Mouse (Mus musculus) layer of hippocampus, adult 9-11 months (tissue): Measurements from ENCODE around the gene Hoxa6.

ENCODE experiments used
- DNase-seq: peaks from one replicate; pipeline ENCODE4 v3.0.0; 2022

Gene Hoxa6

DNA sequence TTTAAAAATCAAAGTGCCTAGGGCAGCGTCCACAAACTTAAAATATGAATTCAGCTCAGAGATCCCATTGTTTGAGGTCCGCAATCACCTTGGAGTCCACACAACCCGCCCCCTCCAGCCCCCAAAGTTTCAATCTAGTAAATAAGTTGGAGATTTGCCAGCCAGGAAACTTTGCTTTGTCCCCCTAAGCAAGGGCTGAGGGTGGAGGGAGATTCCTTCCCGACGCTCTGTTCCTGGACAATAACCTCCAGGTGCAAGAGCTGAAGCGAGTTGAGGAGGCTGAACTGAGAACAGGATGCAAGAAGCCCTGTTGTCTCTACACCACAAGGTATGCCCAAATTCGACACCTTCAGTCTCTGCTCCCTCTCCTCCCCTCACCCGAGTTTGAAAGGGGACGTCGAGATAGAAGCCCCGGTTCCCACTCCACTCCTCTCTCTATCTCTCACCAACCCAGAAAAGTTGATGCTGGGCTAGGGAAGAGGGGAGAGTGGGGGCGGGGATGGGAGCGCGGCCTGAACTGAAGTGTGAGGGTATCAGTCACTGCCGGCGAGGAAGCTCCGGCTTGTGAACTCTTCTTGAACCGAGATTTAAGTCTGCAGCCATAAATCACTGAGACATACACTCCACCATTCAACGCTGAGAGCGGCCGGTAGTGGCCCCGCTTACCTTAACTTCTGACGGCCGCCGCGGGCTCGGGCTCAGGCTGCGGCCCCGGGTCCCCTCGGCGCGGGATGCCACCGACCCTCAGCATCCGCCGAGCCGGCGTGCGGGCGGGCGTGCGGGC is 33.4 kb downstream of the Hoxa6 start:
- DNase-seq, result no peak

DNA sequence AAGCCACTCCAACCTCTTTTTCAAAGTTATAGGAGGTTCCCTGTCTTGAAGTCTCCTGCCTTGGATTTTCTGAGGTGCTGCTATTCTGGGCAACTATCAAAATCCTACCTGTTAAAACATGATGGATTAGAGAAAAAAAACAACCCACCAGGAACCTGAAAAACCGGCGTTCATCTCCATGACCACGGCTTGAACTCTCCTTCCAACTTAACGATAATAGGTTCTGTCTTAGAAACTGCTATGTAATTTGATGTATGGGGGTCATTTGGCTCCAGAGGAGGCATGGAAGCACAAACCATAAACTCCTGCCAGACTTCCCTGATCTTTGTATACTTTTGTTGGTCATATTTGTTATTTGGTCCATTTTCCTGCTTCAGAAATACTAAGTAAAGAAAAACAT is 34.9 kb downstream of the Hoxa6 start:
- DNase-seq, result no peak

GRCm38 (mm10) chr6:52172501-52172900 is 36.0 kb downstream of the Hoxa6 start:
- DNase-seq, result no peak

GRCm38 (mm10) chr6:52171938-52172337 is 36.6 kb downstream of the Hoxa6 start:
- DNase-seq, result no peak

DNA sequence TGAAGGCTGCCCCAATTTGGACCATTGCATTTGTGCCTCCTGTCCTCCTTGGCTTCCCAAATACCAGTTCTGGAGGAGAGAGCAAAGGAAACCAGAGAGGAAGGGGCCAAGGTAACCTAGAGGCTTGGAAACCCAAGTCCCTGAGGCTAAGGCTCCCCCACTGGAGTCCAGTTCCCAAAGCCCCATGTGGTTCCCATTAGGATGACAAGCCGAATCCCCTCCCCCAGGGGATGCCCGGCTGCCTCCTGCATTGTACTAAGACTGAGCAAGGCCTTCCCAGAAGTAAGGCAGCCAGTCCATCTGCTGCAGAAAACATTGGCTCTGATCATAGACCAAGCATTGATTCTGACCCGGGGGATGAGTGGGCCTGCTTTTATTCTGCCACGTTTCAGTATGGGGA is 37.2 kb downstream of the Hoxa6 start:
- no peak for DNase-seq

- no peak for DNase-seq
These were observed 37.7 kb downstream of the Hoxa6 start for GRCm38 (mm10) chr6:52170898-52171223.

DNA sequence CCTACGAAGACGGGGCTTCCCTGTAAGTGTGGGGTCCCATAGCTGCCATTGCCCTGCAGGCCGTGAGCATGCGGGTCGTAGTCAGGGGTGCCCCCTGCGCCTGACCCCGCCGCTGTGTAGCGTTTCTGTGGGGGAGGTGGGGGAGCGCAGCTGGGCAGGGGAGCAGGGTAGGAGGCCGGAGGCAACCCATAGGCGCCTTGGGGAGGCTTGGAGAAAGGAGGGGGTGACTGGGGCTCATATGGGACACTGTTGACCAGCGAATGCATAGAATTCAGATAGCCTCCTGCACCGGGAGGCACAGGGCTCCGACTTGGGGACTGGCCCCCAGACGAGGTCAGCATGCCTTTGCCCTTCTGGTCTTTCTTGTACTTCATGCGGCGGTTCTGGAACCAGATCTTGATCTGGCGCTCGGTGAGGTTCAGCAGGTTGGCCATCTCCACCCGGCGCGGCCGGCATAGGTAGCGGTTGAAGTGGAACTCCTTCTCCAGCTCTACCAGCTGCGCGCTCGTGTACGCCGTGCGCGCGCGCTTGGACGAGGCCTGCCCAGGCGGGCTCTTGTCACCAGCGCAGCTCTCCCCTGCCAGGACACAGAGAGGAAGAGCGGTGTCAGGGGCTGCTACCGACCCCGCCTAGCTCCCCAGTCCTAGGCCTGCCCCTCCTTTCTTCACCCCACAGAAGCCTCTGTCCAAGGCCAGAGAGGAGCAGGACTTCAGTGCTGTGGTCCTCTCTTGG is 38.2 kb downstream of the Hoxa6 start:
- DNase-seq, result no peak

DNA sequence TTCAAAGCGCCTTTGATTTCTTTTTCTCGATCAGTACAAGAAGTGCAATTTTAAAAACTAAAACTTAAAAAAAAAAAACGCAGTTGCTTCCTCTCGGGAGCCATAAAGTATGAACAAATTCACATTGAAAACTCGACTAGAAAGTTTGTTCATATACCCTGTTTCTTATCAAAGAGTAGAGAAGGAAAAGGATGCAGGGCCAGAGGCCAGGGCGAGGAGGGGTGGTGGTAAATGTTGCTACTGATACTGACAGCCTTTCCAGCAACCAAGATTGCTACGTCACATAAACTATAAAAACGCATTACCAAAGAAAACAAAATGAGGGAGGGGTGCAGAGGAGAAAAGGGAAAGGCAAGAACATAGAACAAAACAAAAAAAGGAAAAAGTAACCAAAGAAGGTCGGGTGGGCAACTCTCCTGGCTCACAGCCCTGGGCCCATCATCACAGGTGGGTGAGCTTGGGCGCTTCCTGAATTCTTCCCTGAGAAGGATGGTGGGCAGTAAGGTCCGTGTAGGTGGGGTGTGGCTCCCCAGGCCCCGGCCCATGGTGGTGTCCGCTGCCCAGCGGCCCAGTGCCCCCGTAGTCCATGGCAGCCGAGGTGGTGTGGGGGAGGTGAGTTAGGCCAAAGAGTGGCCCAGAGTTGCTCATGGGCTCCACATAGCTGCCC is 38.9 kb downstream of the Hoxa6 start:
- DNase-seq, result no peak

- DNase-seq, result no peak
These were observed 40.1 kb downstream of the Hoxa6 start for GRCm38 (mm10) chr6:52168191-52169055.

- DNase-seq, result no peak
These were observed 40.8 kb downstream of the Hoxa6 start for GRCm38 (mm10) chr6:52167736-52168161.

DNA sequence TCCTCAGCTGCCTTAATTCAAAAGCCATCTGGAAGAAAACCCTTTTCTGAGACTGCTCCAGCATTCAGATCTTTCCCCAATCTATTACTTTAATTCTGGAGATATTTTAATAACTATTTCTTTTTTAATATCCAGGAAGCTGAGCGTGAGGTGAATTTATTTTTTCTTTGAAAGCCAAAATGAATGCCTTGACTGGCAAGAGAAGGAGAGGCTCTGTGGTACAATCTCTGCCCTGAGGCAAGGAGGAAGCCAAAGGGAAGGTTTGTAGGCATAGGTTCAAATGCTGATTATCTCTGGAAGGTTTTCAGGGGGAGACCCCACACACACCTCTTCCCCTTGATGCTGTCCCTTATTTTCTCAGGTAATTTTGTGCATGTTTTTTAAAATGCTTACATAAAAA is 41.3 kb downstream of the Hoxa6 start:
- DNase-seq, result no peak

- no peak for DNase-seq
These were observed 42.0 kb downstream of the Hoxa6 start for GRCm38 (mm10) chr6:52166431-52167077.

GRCm38 (mm10) chr6:52165441-52166370 is 42.8 kb downstream of the Hoxa6 start:
- no peak for DNase-seq

DNA sequence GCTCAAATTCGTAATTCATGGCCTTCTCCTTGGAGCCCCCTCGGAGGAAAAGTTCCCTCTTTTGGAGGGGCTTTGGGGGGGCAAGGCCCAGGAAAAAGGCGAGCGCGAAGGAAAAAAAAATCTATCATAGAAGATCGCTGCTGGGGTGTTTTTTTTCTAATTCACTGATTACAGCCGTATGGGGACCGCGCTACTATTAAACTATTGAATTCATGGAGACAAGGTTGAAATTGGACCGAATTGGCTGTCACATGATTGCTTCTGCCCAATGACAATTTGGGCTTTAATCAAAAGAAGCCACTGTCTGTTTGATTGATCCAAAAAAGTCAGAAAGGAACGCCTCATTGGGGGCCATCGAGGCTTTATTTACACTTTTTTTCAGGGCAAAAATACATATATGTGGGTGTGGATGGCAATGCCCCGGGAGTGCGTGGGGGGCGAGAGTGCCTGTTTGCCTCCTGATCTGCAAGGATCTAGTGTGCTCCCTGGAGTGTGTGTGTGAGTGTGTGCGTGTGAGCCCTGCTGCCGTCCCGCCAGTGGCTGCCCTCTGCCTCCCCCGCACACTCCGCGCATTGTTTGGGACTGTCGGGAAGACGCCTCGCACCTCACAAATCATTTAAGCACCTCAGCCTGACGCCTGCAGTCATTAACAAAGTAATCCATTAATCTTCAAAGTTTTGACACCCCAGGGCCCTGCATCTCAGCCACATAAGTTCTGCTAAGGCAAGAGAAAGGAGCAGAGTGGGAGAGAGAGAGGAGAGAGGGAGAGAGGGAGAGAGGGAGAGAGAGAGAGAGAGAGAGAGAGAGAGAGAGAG is 43.7 kb downstream of the Hoxa6 start, which contains the start of gene Hoxa2:
Gene Hoxa2 (minus strand): TSS at position 206 of the 815 bp plus-strand sequence.
- DNase-seq, result no peak

GRCm38 (mm10) chr6:52164051-52164625 is 44.4 kb downstream of the Hoxa6 start:
- no peak for DNase-seq

- DNase-seq, result no peak
These were observed 45.0 kb downstream of the Hoxa6 start for GRCm38 (mm10) chr6:52163366-52164031.

DNA sequence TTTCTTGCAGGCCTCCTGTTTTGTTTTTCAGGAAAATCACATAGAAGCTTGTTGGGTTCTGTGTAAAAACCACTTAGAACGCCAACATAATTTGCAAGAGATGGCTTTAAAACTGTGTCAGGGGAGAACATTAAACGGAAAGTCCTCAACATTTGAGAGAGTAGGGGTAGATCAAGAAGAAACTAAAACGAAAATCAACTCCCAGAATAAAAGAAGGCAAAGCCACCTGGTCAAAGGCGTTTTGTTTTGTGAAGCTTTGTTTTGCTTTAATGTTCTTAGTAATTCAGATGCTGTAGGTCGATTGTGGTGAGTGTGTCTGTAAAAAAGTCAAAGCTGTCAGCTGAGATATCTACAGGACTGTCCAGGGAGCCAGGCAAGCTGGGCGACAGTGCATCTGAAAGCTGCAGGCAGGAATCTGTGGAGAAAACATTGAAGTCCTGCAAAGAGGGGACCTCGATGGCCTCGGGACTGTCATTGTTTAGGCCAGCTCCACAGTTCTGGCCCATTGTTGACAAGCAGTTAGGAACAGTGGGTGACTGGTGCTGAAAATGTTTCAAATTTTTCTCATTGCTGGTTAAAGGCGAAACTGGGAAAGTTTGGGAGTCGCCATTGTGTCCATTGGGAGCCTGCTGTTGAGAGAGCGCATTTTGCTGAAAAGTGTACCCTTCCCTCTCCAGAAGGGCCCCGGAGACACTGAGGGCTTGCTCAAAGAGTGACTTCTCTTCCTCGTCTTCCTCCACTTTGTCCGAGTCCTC is 45.7 kb downstream of the Hoxa6 start:
- no peak for DNase-seq

- no peak for DNase-seq
These were observed 46.5 kb downstream of the Hoxa6 start for GRCm38 (mm10) chr6:52162093-52162380.
